26 mouse cellular contexts compared by ENCODE assay signal in genomic region chr1:87266296-87267090, GRCm38 (mm10). TPM values are rescaled to one million over a fixed set of nuclear protein-coding genes. Genes with fewer than 3 reads are reported as not detected.
DNase-seq lines count a peak whose midpoint lies in the region; ATAC-seq and TF ChIP-seq lines count a peak whose summit lies in the region.
"Had no signal": no experiment of that assay in that cellular context is flagged by ENCODE, and none has a peak within 500 bp of the region (broad histone marks: within the 10 kb centered on the region; RNA-seq: fewer than 3 reads in every experiment).

No protein-coding gene starts in this region.

- no peak for TF ChIP-seq POLR2A in testis, adult 2 months (IDR thresholded peaks at IDR 0.05; ENCODE audit: control insufficient read depth, low read depth, low read length)

- H3K4me3 ChIP-seq in heart, embryonic 15.5 days, result no peak overlapping the region
- no peak overlapping the region for H3K4me3 ChIP-seq in kidney, embryonic 14.5 days (ENCODE audit: low read length)
- peak overlapping the region; percentile 80 for H3K4me3 ChIP-seq in testis, adult 2 months (ENCODE audit: control insufficient read depth, low read depth, low read length)
- H3K4me3 ChIP-seq in intestine, postnatal 0 days (ENCODE audit: low read depth, low read length), result no peak overlapping the region
- H3K4me3 ChIP-seq: forebrain, embryonic 13.5 days had no signal

- H3K36me3 ChIP-seq in heart, embryonic 15.5 days, result no peaks in the 10 kb centered on the region
- no peaks in the 10 kb centered on the region for H3K36me3 ChIP-seq in kidney, embryonic 14.5 days (ENCODE audit: control insufficient read depth, insufficient read depth, low read length)
- H3K36me3 ChIP-seq in testis, adult 2 months (ENCODE audit: control insufficient read depth, insufficient read depth, low read length), result no peaks in the 10 kb centered on the region
- H3K36me3 ChIP-seq in intestine, postnatal 0 days (ENCODE audit: control insufficient read depth, insufficient read depth), result no peaks in the 10 kb centered on the region
- H3K36me3 ChIP-seq: forebrain, embryonic 10.5 days; heart, embryonic 10.5 days had no signal

- peaks cover 39% of the 10 kb centered on the region for H3K4me1 ChIP-seq in heart, embryonic 15.5 days (replicated peaks)
- H3K4me1 ChIP-seq in kidney, embryonic 14.5 days (ENCODE audit: control insufficient read depth, insufficient read depth, low read length), result peaks cover 25% of the 10 kb centered on the region
- H3K4me1 ChIP-seq in testis, adult 2 months (ENCODE audit: control insufficient read depth, insufficient read depth, low read length), result peaks cover 26% of the 10 kb centered on the region
- H3K4me1 ChIP-seq in intestine, postnatal 0 days (replicated peaks; ENCODE audit: control insufficient read depth, insufficient read depth, low read length), result no peaks in the 10 kb centered on the region; the same call in 1 of the 2 replicates

- no peak overlapping the region for H3K9ac ChIP-seq in heart, embryonic 15.5 days
- H3K9ac ChIP-seq in kidney, embryonic 14.5 days (ENCODE audit: low read depth, low read length), result no peak overlapping the region
- no peak overlapping the region for H3K9ac ChIP-seq in intestine, postnatal 0 days (ENCODE audit: low read depth, low read length)
- H3K9ac ChIP-seq: forebrain, embryonic 13.5 days; hindbrain, embryonic 14.5 days had no signal

- peak overlapping the region; percentile 96; the same call in 1 of the 2 replicates for H3K4me2 ChIP-seq in heart, embryonic 15.5 days
- H3K4me2 ChIP-seq in kidney, embryonic 14.5 days (replicated peaks; ENCODE audit: low read depth, low read length), result no peak overlapping the region
- no peak overlapping the region for H3K4me2 ChIP-seq in intestine, postnatal 0 days (replicated peaks; ENCODE audit: low read depth)

- no peak for DNase-seq in heart, adult 8-10 months (ENCODE audit: low spot score)
- DNase-seq in kidney, adult 9 months, result peak; percentile 50
- DNase-seq in testis, postnatal 10 days (ENCODE audit: low spot score), result no peak
- peak; percentile 73 for DNase-seq in testis, postnatal 14 days (ENCODE audit: low spot score)
- DNase-seq: adrenal gland, adult 8-10 months; adrenal gland, postnatal 25 days; cerebellum, adult 18-20 months; cerebellum, adult 9-10 months; cerebellum, postnatal 14 days; gastrocnemius, postnatal 25 days; heart, adult 18-20 months; heart, postnatal 14 days; heart, postnatal 4 days had no signal

- no peaks in the 10 kb centered on the region for H3K9me3 ChIP-seq in heart, embryonic 15.5 days (replicated peaks)
- H3K9me3 ChIP-seq in kidney, embryonic 14.5 days (ENCODE audit: control insufficient read depth, low read length), result no peaks in the 10 kb centered on the region
- H3K9me3 ChIP-seq in intestine, postnatal 0 days (ENCODE audit: control insufficient read depth), result no peaks in the 10 kb centered on the region
- H3K9me3 ChIP-seq: forebrain, embryonic 10.5 days; forebrain, embryonic 13.5 days; heart, embryonic 10.5 days had no signal

- no peak for ATAC-seq in heart, embryonic 15.5 days (replicated peaks; ENCODE audit: insufficient number of reproducible peaks, insufficient read depth, low FRiP score, low read depth)
- no peak for ATAC-seq in kidney, embryonic 14.5 days (ENCODE audit: low FRiP score, low TSS enrichment)
- no peak for ATAC-seq in intestine, postnatal 0 days
- ATAC-seq: activated CD4-positive, CD25-positive, alpha-beta regulatory T cell, adult 4 months; CD4-positive, CD25-positive, alpha-beta regulatory T cell, adult 4 months; forebrain, embryonic 13.5 days; forebrain, embryonic 16.5 days; hindbrain, postnatal 0 days had no signal

- no peak overlapping the region for H3K27ac ChIP-seq in heart, embryonic 15.5 days
- no peak overlapping the region for H3K27ac ChIP-seq in kidney, embryonic 14.5 days (ENCODE audit: low read depth, low read length)
- H3K27ac ChIP-seq in testis, adult 2 months (ENCODE audit: control insufficient read depth, insufficient read depth, low read depth, low read length), result no peak overlapping the region
- H3K27ac ChIP-seq in intestine, postnatal 0 days (ENCODE audit: low read depth, low read length), result no peak overlapping the region
- H3K27ac ChIP-seq: forebrain, embryonic 10.5 days; forebrain, embryonic 13.5 days; heart, embryonic 10.5 days; hindbrain, embryonic 14.5 days; hindbrain, postnatal 0 days had no signal

- WGBS in heart, embryonic 15.5 days, result 38% methylated on average over 8 of the region's 8 CpGs
- WGBS in kidney, embryonic 14.5 days, result 20% methylated on average over 8 of the region's 8 CpGs
- WGBS in intestine, postnatal 0 days, result 29% methylated on average over 8 of the region's 8 CpGs

- H3K27me3 ChIP-seq in heart, embryonic 15.5 days, result peaks cover 78% of the 10 kb centered on the region
- H3K27me3 ChIP-seq in kidney, embryonic 14.5 days (ENCODE audit: control insufficient read depth, insufficient read depth, low read length), result peaks cover 55% of the 10 kb centered on the region
- H3K27me3 ChIP-seq in testis, adult 2 months (ENCODE audit: control insufficient read depth, insufficient read depth, low read length), result no peaks in the 10 kb centered on the region
- peaks cover 56% of the 10 kb centered on the region for H3K27me3 ChIP-seq in intestine, postnatal 0 days (replicated peaks; ENCODE audit: control insufficient read depth, insufficient read depth, low read length)

- TF ChIP-seq CTCF in testis, adult 2 months (IDR thresholded peaks at IDR 0.05; ENCODE audit: control insufficient read depth, insufficient read depth, insufficient replicate concordance, low read depth, low read length), result no peak
- no peak for TF ChIP-seq CTCF in intestine, postnatal 0 days (IDR thresholded peaks at IDR 0.05; ENCODE audit: low read depth)

RNA-seq across cellular contexts. Expression of gene Efhd1, which starts 2.3 kb away (rescaled TPM):
- polyA plus RNA-seq in heart, embryonic 15.5 days (2015; fragmentation: Nextera tagmentation; extraction: Ambion mirVana), result 0.23 and 1.6 TPM in 2 replicates
- total RNA-seq in heart, adult 8-10 months (2022), result 1 to 10 TPM; 3.3 to 7.2 (median 4.5) TPM
- 2.6 and 3.6 TPM in 2 replicates for polyA plus RNA-seq in kidney, embryonic 14.5 days (2014; fragmentation: Nextera tagmentation; extraction: Ambion mirVana)
- polyA plus RNA-seq in testis, adult 2 months (2012; rRNA removed), result 418 and 483 TPM in 2 replicates
- polyA plus RNA-seq in intestine, postnatal 0 days (2015; fragmentation: Nextera tagmentation; extraction: Ambion mirVana), result 2.1 and 3.0 TPM in 2 replicates
- polyA plus RNA-seq: activated CD4-positive, CD25-positive, alpha-beta regulatory T cell, adult 4 months; heart, embryonic 14.5 days had no signal

RNA-seq across cellular contexts. Expression of gene Eif4e2, which starts 52.8 kb away (rescaled TPM):
- 99.0 and 106 TPM in 2 replicates for polyA plus RNA-seq in heart, embryonic 15.5 days (2015; fragmentation: Nextera tagmentation; extraction: Ambion mirVana)
- 10 to 100 TPM; 44.0 to 56.1 (median 49.0) TPM for total RNA-seq in heart, adult 8-10 months (2022)
- polyA plus RNA-seq in kidney, embryonic 14.5 days (2014; fragmentation: Nextera tagmentation; extraction: Ambion mirVana), result 122 and 150 TPM in 2 replicates
- polyA plus RNA-seq in testis, adult 2 months (2012; rRNA removed), result 127 and 132 TPM in 2 replicates
- 175 and 179 TPM in 2 replicates for polyA plus RNA-seq in intestine, postnatal 0 days (2015; fragmentation: Nextera tagmentation; extraction: Ambion mirVana)

Comparison
In these comparisons a context has a peak if more than half of its experiments do, and no peak if none do; other contexts are left out.
1. DNase-seq: peak in kidney, adult 9 months (single experiment) and testis, postnatal 14 days (single experiment); none in heart, adult 8-10 months (single experiment) and testis, postnatal 10 days (single experiment).
2. RNA of gene Efhd1, which starts 2.3 kb away (polyA plus RNA-seq): 418 to 483 TPM in testis, adult 2 months; 2.6 to 3.6 TPM in kidney, embryonic 14.5 days, 2.1 to 3.0 TPM in intestine, postnatal 0 days and 0.23 to 1.6 TPM in heart, embryonic 15.5 days; every median in the first group is over 10 times any median in the second.